Mouse (Mus musculus) 3T3-L1 (cell line): ENCODE results near the gene Otop2.

ENCODE experiments used
- DNase-seq: peaks from one replicate; pipeline ENCODE4 v3.0.0-alpha.2; 2015; ENCODE audit warnings: low read depth, low spot score

Otop2 gene

DNA sequence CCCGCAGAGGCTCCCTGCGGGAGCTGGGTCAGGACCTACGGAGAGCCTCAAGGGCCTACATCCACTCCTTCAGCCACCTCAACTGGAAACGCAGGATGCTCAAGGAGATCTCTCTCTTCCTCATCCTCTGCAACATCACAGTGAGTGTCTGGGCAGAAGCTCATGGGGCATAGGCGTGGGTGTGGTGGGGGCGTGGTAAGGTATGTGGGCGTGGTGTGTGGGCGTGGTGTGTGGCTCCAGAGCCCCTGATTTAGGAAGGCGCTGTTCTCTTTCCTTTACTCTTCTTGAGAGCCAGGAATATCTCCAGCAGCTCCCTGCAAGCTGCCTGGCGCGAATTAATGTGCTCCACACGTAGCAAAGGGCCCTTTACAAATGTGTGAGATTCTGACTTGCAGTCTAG lies 38.0 kb downstream of the Otop2 start:
- DNase-seq, result no peak

GRCm38 (mm10) chr11:115345515-115345914 lies 38.6 kb downstream of the Otop2 start:
- DNase-seq, result peak; percentile 45

- DNase-seq, result no peak
Observed at GRCm38 (mm10) chr11:115348681-115349248, 41.8 kb downstream of the Otop2 start.

GRCm38 (mm10) chr11:115349976-115350375 lies 43.0 kb downstream of the Otop2 start:
- DNase-seq, result no peak

GRCm38 (mm10) chr11:115353375-115353774 lies 46.4 kb downstream of the Otop2 start:
- no peak for DNase-seq

- peak; percentile 90 for DNase-seq
Observed at GRCm38 (mm10) chr11:115354183-115354582, 47.2 kb downstream of the Otop2 start.

- peak; percentile 89 for DNase-seq
Observed at GRCm38 (mm10) chr11:115358468-115358867, 51.5 kb downstream of the Otop2 start.

GRCm38 (mm10) chr11:115359293-115359692 lies 52.3 kb downstream of the Otop2 start:
- peak; percentile 40 for DNase-seq

- peak; percentile 33 for DNase-seq
Observed at GRCm38 (mm10) chr11:115359726-115360125, 52.8 kb downstream of the Otop2 start.

- no peak for DNase-seq
Observed at GRCm38 (mm10) chr11:115364136-115364535, 57.2 kb downstream of the Otop2 start.

- DNase-seq, result peak; percentile 44
Observed at GRCm38 (mm10) chr11:115366039-115366705, 59.2 kb downstream of the Otop2 start.

- DNase-seq, result no peak
Observed at GRCm38 (mm10) chr11:115366706-115367394, 59.9 kb downstream of the Otop2 start.

- DNase-seq, result no peak
Observed at GRCm38 (mm10) chr11:115367395-115367944, 60.5 kb downstream of the Otop2 start, which contains the start of gene Hid1. Gene Hid1 (minus strand): TSS chr11:115367756.

GRCm38 (mm10) chr11:115370368-115370767 lies 63.4 kb downstream of the Otop2 start:
- no peak for DNase-seq

GRCm38 (mm10) chr11:115371354-115371753 lies 64.4 kb downstream of the Otop2 start:
- DNase-seq, result no peak

GRCm38 (mm10) chr11:115372015-115372414 lies 65.1 kb downstream of the Otop2 start:
- no peak for DNase-seq

DNA sequence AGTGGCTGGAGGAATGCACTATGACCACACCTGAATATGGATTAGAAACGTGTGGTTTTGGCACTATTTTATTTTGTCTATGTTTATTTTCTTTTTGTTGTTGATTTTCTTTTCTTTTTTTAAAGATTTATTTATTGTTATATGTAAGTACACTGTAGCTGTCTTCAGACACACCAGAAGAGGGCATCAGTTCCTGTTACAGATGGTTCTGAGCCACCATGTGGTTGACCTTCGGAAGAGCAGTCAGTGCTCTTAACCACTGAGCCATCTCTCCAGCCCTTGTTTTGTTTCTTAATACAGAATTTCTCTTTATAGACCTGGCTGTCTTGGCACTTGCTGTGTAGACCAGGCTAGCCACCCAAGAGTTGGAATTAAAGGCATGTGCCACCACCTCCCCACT lies 65.8 kb downstream of the Otop2 start:
- peak; percentile 23 for DNase-seq

DNA sequence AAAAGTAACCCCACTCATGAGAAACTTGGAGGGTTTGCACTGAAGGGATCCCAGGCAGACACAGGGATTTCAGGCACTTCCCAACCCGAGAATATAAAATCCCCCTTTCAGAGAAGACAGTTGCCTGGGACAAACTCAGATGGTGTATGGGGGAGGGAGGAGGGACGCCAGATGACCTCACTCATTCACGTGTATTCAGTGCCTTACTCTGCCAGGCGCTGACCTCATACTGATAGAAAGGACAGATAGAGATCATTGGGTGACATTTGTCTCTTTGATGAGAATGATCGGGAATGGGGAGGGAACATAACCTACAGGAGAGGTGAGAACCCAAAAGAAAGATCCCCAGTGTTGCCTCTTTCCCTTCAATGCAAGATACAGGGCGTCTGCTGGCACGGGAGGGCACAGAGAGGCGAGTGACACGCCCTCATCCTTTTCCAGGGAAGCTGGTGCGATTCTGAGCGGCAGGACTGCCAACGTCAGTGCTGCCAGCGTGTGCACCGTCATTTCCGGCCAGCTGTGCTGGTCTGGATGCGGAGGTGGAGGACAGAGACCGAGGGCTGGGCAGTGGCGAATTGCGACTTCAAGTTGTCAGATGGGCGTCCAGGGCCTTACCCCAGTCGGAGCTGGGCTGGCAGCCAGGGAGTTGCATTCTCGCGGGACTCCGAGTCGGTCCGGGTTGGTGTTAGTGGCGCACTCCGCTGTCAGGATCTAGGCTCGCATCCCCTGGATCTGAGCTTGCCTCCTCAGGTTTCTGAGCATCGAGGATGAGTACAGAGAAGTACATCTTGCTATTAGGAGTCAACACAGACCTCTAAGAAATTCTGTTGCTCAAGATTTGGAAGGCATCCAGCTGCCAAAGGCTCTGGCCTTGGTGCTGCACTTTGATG lies 67.1 kb downstream of the Otop2 start:
- DNase-seq, result peak; percentile 89

- DNase-seq, result no peak
Observed at GRCm38 (mm10) chr11:115374695-115375425, 67.9 kb downstream of the Otop2 start.

GRCm38 (mm10) chr11:115376722-115377121 lies 69.8 kb downstream of the Otop2 start:
- DNase-seq, result peak; percentile 42

GRCm38 (mm10) chr11:115377254-115377653 lies 70.3 kb downstream of the Otop2 start:
- no peak for DNase-seq
